Mouse (Mus musculus) ovary, postnatal 36 days (tissue): ENCODE data around the gene Mark2.

Experiments
- DNase-seq: peaks from one replicate; pipeline ENCODE4 v3.0.0; 2022; ENCODE audit warnings: low spot score, mixed read lengths

Gene Mark2

GRCm38 (mm10) chr19:7294098-7294876 lies 47.4 kb downstream of the Mark2 start:
- no peak for DNase-seq

GRCm38 (mm10) chr19:7291958-7292709 lies 49.5 kb downstream of the Mark2 start:
- DNase-seq: no peak

GRCm38 (mm10) chr19:7289767-7290166 lies 51.9 kb downstream of the Mark2 start:
- DNase-seq: no peak

- DNase-seq: no peak
Observed at GRCm38 (mm10) chr19:7288288-7288687, 53.4 kb downstream of the Mark2 start.

GRCm38 (mm10) chr19:7286563-7287315 lies 54.9 kb downstream of the Mark2 start:
- no peak for DNase-seq

GRCm38 (mm10) chr19:7280557-7281330 lies 60.9 kb downstream of the Mark2 start:
- DNase-seq: no peak

- DNase-seq: no peak
Observed at GRCm38 (mm10) chr19:7279114-7279513, 62.5 kb downstream of the Mark2 start.

GRCm38 (mm10) chr19:7278200-7278906 lies 63.3 kb downstream of the Mark2 start:
- no peak for DNase-seq

- no peak for DNase-seq
Observed at GRCm38 (mm10) chr19:7276796-7277195, 64.9 kb downstream of the Mark2 start.

GRCm38 (mm10) chr19:7276053-7276659 lies 65.5 kb downstream of the Mark2 start:
- no peak for DNase-seq

GRCm38 (mm10) chr19:7275131-7275789 lies 66.4 kb downstream of the Mark2 start:
- DNase-seq: no peak

GRCm38 (mm10) chr19:7274326-7274990 lies 67.2 kb downstream of the Mark2 start:
- no peak for DNase-seq

GRCm38 (mm10) chr19:7273486-7273885 lies 68.2 kb downstream of the Mark2 start:
- no peak for DNase-seq

- no peak for DNase-seq
Observed at GRCm38 (mm10) chr19:7269290-7270044, 72.2 kb downstream of the Mark2 start.

- peak; percentile 76 for DNase-seq
Observed at GRCm38 (mm10) chr19:7268722-7269090, 73.0 kb downstream of the Mark2 start.

- peak; percentile 85 for DNase-seq
Observed at GRCm38 (mm10) chr19:7267781-7268721, 73.6 kb downstream of the Mark2 start.

GRCm38 (mm10) chr19:7267091-7267741 lies 74.4 kb downstream of the Mark2 start, which contains the start of gene Rcor2:
Rcor2 (plus strand) TSS chr19:7267325.
- DNase-seq: peak; percentile 74
